Mouse (Mus musculus) E14TG2a.4 (cell line): Measurements from ENCODE around the gene Tmem26.

ENCODE experiments used
- CTCF ChIP-seq: conservative IDR thresholded peaks from 2 replicates; pipeline ENCODE4 v1.5.1; 2014; ENCODE audit warnings: low read length
- NANOG ChIP-seq: IDR thresholded peaks from 2 replicates; pipeline ENCODE4 v1.6.1; 2014; ENCODE audit warnings: borderline replicate concordance, low read length, mixed read lengths
- POU5F1 ChIP-seq: IDR thresholded peaks from 2 replicates; pipeline ENCODE4 v1.6.1; 2014; ENCODE audit warnings: low read length, borderline replicate concordance

DNA sequence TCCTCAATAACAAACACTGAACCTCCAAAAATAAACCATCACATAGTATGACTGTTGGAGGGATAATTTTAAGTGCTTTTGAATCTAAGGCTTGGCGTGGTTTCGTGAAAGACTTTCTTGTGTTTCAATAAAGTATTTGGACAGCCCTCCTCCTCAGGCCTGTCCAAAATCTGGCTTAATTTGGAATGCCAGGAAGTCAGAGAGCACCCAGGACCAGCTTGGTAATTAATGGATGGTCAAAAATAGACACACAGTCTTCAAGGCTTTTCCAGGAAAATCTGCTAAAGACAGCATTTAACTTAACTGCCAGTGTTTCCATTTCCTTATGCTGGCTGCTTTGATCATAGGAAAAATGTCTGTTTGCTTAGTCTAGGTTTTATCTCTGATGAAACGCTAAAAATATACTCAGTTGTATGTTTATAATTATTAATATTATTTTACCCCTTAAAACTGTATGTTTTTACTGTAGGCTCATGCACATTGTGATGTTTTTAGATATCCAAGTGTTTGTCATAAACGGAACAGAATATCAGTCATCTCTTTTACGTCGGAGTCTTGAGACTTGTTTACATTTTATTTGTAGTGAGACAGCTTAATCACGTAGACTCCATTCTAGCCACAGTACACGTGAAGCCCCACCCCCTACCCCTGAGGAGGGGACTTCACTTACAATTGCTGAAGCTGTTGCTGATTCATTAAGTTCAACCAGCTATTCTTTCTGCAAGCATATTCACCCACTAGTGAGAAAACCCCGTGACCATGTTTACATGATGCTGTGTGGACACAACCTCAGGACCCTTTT is 57.8 kb downstream of the Tmem26 start:
- TF ChIP-seq CTCF (no peak), POU5F1 (no peak), NANOG (no peak)
